Mouse (Mus musculus) T-helper 1 cell (primary cell): ENCODE data around the gene Kiss1.

ENCODE experiments used
- in situ Hi-C: fragments of 300-600 bp; cut with MboI, MseI; formaldehyde crosslinking; loops from one replicate; pipeline ENCODE4 v1.15.1; 2025; ENCODE audit warnings: high pct_unique_total_duplicates

Gene Kiss1

GRCm38 (mm10) chr1:133321267-133321925 is at the start of gene Kiss1:
Gene Kiss1, plus strand, starts transcription at chr1:133321875.
- in situ Hi-C loops, result no loop called here

- in situ Hi-C loops, result no loop called here
These were observed 47.5 kb upstream of the Kiss1 start for GRCm38 (mm10) chr1:133274163-133274562.

- in situ Hi-C loops, result no loop called here
These were observed 44.7 kb upstream of the Kiss1 start for GRCm38 (mm10) chr1:133276983-133277382.

- in situ Hi-C loops, result no loop called here
These were observed 43.1 kb upstream of the Kiss1 start for GRCm38 (mm10) chr1:133278539-133278938.

GRCm38 (mm10) chr1:133278946-133279631 is 42.6 kb upstream of the Kiss1 start:
- in situ Hi-C loops, result no loop called here

GRCm38 (mm10) chr1:133279632-133280093 is 42.0 kb upstream of the Kiss1 start:
- in situ Hi-C loops, result no loop called here

- in situ Hi-C loops, result no loop called here
These were observed 41.1 kb upstream of the Kiss1 start for GRCm38 (mm10) chr1:133280537-133280936.

- in situ Hi-C loops, result no loop called here
These were observed 35.8 kb upstream of the Kiss1 start for GRCm38 (mm10) chr1:133285907-133286306.

GRCm38 (mm10) chr1:133287051-133287450 is 34.6 kb upstream of the Kiss1 start:
- in situ Hi-C loops, result no loop called here

- in situ Hi-C loops, result no loop called here
These were observed 33.8 kb upstream of the Kiss1 start for GRCm38 (mm10) chr1:133287880-133288279.

GRCm38 (mm10) chr1:133291888-133292287 is 29.8 kb upstream of the Kiss1 start:
- in situ Hi-C loops, result no loop called here

GRCm38 (mm10) chr1:133292608-133293007 is 29.1 kb upstream of the Kiss1 start:
- in situ Hi-C loops, result no loop called here

GRCm38 (mm10) chr1:133296376-133296775 is 25.3 kb upstream of the Kiss1 start:
- in situ Hi-C loops, result no loop called here

GRCm38 (mm10) chr1:133298816-133299215 is 22.9 kb upstream of the Kiss1 start:
- in situ Hi-C loops, result no loop called here

GRCm38 (mm10) chr1:133302540-133302939 is 19.1 kb upstream of the Kiss1 start:
- in situ Hi-C loops, result loop anchor here (5.0 to 10.0 kb wide), 2 partner anchors 135 to 268 kb away; partner anchors contain the start of gene Mdm4

GRCm38 (mm10) chr1:133306842-133307241 is 14.8 kb upstream of the Kiss1 start:
- in situ Hi-C loops, result loop anchor here (10.0 kb wide), 1 partner anchor 272 kb away; the partner anchor contains the start of gene Mdm4

GRCm38 (mm10) chr1:133307318-133307717 is 14.4 kb upstream of the Kiss1 start:
- in situ Hi-C loops, result loop anchor here (10.0 kb wide), 1 partner anchor 273 kb away; the partner anchor contains the start of gene Mdm4

GRCm38 (mm10) chr1:133309652-133310267 is 11.9 kb upstream of the Kiss1 start, which contains the start of gene Golt1a:
Gene Golt1a, plus strand, starts transcription at chr1:133309800.
- in situ Hi-C loops, result loop anchor here (10.0 kb wide), 1 partner anchor 275 kb away; the partner anchor contains the start of gene Mdm4

- in situ Hi-C loops, result no loop called here
These were observed 10.4 kb upstream of the Kiss1 start for GRCm38 (mm10) chr1:133311240-133311639.

GRCm38 (mm10) chr1:133311946-133312345 is 9.7 kb upstream of the Kiss1 start:
- in situ Hi-C loops, result no loop called here

GRCm38 (mm10) chr1:133314364-133314763 is 7.3 kb upstream of the Kiss1 start:
- in situ Hi-C loops, result no loop called here

- in situ Hi-C loops, result loop anchor here (5.0 kb wide), 1 partner anchor 37 kb away; the partner anchor contains the start of gene Ren1
These were observed 5.9 kb upstream of the Kiss1 start for GRCm38 (mm10) chr1:133315775-133316174.
